Mouse (Mus musculus) forebrain, embryonic 14.5 days (tissue): ENCODE measurements around the gene Itgb1bp1. TPM values are rescaled to one million over a fixed set of nuclear protein-coding genes. Genes with fewer than 3 reads are reported as not detected.

ENCODE experiments used
- ATAC-seq: fragments of 200-750 bp; cut with Nextera tagmentation; 2 replicates; pipeline ENCODE4 v1.8.0; 2017; ENCODE audit warnings: mild to moderate bottlenecking, moderate library complexity
- DNase-seq: peaks from one replicate; pipeline ENCODE4 v3.0.0-alpha.2; 2015; ENCODE audit warnings: low spot score
- H3K27ac ChIP-seq: fragments of 300-500 bp; sonication (generic); 2 replicates; pipeline ENCODE4 v1.5.1; 2014; ENCODE audit warnings: low read depth, mild to moderate bottlenecking, control low read depth, low read length, moderate library complexity
- H3K27me3 ChIP-seq: fragments of 300-500 bp; sonication (generic); replicated peaks from 2 replicates; pipeline ENCODE4 v1.6.1; 2014; ENCODE audit warnings: low read length, control low read depth, mixed read lengths; ENCODE audit not compliant: control insufficient read depth, insufficient read depth
- H3K36me3 ChIP-seq: fragments of 300-500 bp; sonication (generic); 2 replicates; pipeline ENCODE4 v1.6.1; 2014; ENCODE audit warnings: low read length, control low read depth; ENCODE audit not compliant: control insufficient read depth, insufficient read depth
- H3K4me1 ChIP-seq: fragments of 300-500 bp; sonication (generic); 2 replicates; pipeline ENCODE4 v1.6.1; 2014; ENCODE audit warnings: antibody characterized with exemption, low read length, control low read depth; ENCODE audit not compliant: control insufficient read depth, insufficient read depth
- H3K4me2 ChIP-seq: fragments of 300-500 bp; sonication (generic); 2 replicates; pipeline ENCODE4 v1.6.1; 2014; ENCODE audit warnings: mild to moderate bottlenecking, control low read depth, low read length
- H3K4me3 ChIP-seq: fragments of 300-500 bp; sonication (generic); 2 replicates; pipeline ENCODE4 v1.5.1; 2014; ENCODE audit warnings: low read depth, low read length, control low read depth
- H3K9ac ChIP-seq: fragments of 300-500 bp; sonication (generic); 2 replicates; pipeline ENCODE4 v1.6.1; 2014; ENCODE audit warnings: mild to moderate bottlenecking, low read length, control low read depth, moderate library complexity
- H3K9me3 ChIP-seq: fragments of 300-500 bp; sonication (generic); replicated peaks from 2 replicates; pipeline ENCODE4 v1.6.1; 2016; ENCODE audit warnings: low read length, control low read depth, mixed read lengths; ENCODE audit not compliant: control insufficient read depth
- WGBS: fragments of 180-500 bp; shearing (Covaris S2); extraction: QIAGEN DNeasy Blood & Tissue Kit; methylation state at CpG from one replicate; pipeline ENCODE4 v1.1.7; 2014; 5-methylcytosine and 5-hydroxymethylcytosine counted together
- polyA plus RNA-seq: library from polyadenylated mRNA; unstranded; fragments of >200 nt; fragmentation: Nextera tagmentation; extraction: Ambion mirVana; gene quantifications from 2 replicates; pipeline ENCODE4 v1.2.1, GENCODE M21; 2014

The Itgb1bp1 gene
- polyA plus RNA-seq, 1 experiment from 2014 or later = 48.2 TPM

DNA sequence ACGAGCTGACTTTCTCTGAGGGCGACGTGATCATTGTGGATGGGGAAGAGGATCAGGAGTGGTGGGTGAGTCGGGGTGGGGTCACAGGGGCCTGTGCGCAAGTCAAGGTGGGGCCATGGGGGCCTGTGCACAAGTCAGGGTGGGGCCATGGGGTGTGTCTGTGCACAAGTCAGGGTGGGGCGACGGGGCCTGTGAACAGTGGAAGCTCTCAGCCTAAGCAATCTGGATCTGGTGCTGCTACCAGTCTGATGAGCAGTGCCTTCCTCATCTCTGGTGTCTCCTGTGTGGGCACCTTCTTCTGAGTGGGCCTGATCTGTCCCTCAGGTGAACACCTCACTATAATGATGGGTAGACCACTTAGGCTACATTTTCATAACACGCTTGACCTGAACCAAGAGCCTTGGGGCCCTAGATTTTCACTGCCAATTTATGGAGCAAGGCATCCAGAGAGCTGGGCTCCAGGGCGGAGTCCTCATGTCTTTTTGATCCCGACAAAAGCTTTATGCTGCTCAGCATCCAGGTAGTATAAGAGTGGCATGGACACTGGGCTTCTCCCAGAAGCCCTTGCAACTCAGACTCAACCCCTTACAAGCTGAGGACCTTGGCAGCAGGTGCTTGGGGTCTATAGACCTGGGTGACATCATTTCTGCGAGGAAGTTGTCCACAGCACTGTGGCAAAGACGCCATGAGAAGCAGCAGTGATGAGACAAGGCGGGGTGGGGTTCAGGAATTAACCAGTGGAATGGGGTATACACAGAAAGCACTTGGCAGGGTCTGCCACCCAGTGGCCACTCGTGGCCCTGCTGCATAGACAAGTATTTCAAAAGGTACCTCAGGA, 19.9 kb downstream of the Itgb1bp1 start:
- no peaks in the 10 kb centered on the region for H3K4me1 ChIP-seq
- DNase-seq (peak; percentile 80), ATAC-seq (peak; percentile 86)
- no peak overlapping the region for H3K4me3 ChIP-seq
- H3K9me3 ChIP-seq = no peaks in the 10 kb centered on the region
- no peak overlapping the region for H3K4me2 ChIP-seq
- 78% methylated on average over 14 of the region's 14 CpGs for WGBS
- no peak overlapping the region for H3K9ac ChIP-seq
- H3K27ac ChIP-seq = no peak overlapping the region
- no peaks in the 10 kb centered on the region for H3K27me3 ChIP-seq
- H3K36me3 ChIP-seq = peaks cover 86% of the 10 kb centered on the region

DNA sequence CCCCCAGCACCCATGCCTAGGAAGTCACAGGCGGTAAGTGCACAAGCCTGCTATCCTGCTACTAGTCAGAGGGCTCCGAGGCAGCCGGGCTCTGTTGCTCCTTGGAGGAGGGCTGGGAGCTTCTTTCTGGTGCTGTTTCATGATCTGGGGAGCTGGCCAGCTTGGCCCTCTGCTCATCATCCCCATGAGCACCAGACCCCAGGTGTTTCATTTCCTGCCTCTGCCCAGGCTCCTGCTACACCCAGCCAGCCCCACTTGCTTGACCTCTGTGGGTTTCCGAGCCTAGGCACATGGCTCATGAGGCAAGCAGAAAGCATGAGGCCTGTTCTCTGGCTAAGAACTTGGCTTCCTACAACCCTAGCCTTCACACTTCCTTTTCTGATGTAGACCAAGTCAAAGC, 20.6 kb downstream of the Itgb1bp1 start:
- no peak for ATAC-seq
- H3K27me3 ChIP-seq = no peaks in the 10 kb centered on the region
- no peak overlapping the region for H3K4me3 ChIP-seq
- WGBS = 100% methylated on average over 4 of the region's 4 CpGs
- H3K4me1 ChIP-seq = no peaks in the 10 kb centered on the region
- H3K4me2 ChIP-seq = no peak overlapping the region
- H3K27ac ChIP-seq = no peak overlapping the region
- DNase-seq = no peak
- no peaks in the 10 kb centered on the region for H3K9me3 ChIP-seq
- H3K9ac ChIP-seq = no peak overlapping the region
- H3K36me3 ChIP-seq = peaks cover 84% of the 10 kb centered on the region

DNA sequence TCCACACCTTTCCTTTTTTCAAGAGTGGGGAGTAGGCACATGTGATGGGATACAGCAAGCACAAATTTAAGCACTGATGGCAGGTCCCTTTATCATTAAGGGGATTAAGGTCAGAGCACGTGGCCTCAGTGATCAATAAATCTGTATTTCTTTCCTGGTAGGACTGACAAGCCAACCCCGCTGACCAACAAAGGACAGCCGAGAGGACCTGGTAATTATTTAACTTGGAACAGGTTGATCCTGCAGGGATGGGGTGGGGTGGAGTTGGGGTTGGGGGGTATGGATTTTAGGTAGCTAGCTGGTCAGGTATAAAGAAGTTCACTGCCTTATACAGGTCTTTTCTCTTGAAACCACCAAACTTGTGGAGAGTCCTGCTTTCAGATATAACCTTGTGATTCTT, 21.1 kb downstream of the Itgb1bp1 start:
- ATAC-seq (no peak), DNase-seq (no peak)
- Histone ChIP-seq H3K4me1 (no peaks in the 10 kb centered on the region), H3K4me3 (no peak overlapping the region), H3K4me2 (no peak overlapping the region), H3K27me3 (no peaks in the 10 kb centered on the region), H3K27ac (no peak overlapping the region), H3K9ac (no peak overlapping the region), H3K9me3 (no peaks in the 10 kb centered on the region), H3K36me3 (peaks cover 85% of the 10 kb centered on the region)
- WGBS = 85% methylated on average over 3 of the region's 3 CpGs

DNA sequence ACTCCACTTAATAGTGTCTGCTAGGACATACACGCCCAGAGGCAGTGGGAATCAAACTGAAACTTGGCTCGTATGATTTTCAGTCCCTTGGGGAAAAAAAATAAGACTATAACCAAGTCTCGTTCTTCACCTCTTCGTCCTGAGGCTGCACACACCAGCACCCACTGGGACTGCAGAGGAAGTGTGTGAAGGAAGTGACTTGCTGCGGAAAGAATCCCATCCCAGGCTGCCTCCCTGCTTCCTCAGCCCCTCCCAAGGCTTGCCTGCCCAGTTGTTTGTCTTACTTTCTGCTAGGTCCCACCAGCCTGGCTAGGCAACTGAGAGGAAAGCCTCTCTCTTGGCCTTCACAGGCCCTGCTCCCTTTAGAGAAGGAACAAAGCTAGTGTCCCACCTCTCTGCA, 21.8 kb downstream of the Itgb1bp1 start:
- WGBS = 87% methylated on average over 5 of the region's 5 CpGs
- Histone ChIP-seq H3K27ac (no peak overlapping the region), H3K36me3 (peaks cover 84% of the 10 kb centered on the region), H3K27me3 (no peaks in the 10 kb centered on the region), H3K4me3 (no peak overlapping the region), H3K4me2 (no peak overlapping the region), H3K9me3 (no peaks in the 10 kb centered on the region), H3K4me1 (no peaks in the 10 kb centered on the region), H3K9ac (no peak overlapping the region)
- DNase-seq (no peak), ATAC-seq (no peak)

DNA sequence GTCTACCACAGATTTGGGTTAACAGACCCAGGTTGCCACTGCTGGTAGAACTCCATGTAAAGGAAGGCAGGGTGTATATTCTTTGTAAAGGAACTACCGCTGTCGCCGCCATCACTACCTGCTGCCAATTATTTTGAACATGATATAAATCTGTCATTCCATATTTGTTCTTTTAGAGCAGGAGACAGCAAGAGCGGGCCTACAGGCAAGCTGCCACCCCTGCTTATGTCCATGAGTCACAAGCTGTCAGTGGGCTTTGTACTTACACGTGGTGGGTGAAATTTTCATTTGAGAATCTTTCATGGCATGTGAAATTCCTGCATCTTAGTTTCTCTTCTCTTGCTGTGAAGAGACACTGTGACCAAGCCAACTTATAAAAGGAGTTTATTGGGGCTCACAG, 22.8 kb downstream of the Itgb1bp1 start:
- WGBS = 95% methylated on average over 5 of the region's 5 CpGs
- Histone ChIP-seq H3K9ac (no peak overlapping the region), H3K36me3 (peaks cover 83% of the 10 kb centered on the region), H3K4me3 (no peak overlapping the region), H3K4me1 (no peaks in the 10 kb centered on the region), H3K9me3 (no peaks in the 10 kb centered on the region), H3K4me2 (no peak overlapping the region), H3K27ac (no peak overlapping the region), H3K27me3 (no peaks in the 10 kb centered on the region)
- DNase-seq (no peak), ATAC-seq (no peak)

DNA sequence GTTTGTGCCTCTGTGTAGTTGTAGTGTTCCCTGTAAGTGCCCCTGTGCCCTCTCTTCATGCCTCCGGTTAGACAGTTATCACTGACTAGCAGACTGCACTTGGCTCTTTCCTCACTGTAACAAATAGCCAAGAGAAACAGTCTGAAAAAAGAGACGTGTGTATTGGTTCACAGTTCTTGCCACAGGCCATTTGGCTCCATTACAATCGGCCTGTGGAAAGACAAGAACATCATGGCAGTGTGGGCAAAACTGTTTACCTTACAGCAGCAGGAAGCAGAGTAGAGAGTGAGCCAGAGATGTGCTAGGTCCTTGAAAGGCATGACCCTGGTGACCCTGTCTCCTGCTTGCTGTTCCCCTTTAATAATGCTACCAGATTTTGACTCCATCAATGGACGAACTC, 24.6 kb downstream of the Itgb1bp1 start:
- H3K4me3 ChIP-seq = no peak overlapping the region
- no peak overlapping the region for H3K27ac ChIP-seq
- DNase-seq = no peak
- WGBS = 83% methylated on average over 4 of the region's 4 CpGs
- H3K9me3 ChIP-seq = no peaks in the 10 kb centered on the region
- H3K4me2 ChIP-seq = no peak overlapping the region
- H3K27me3 ChIP-seq = no peaks in the 10 kb centered on the region
- no peak overlapping the region for H3K9ac ChIP-seq
- no peak for ATAC-seq
- peaks cover 86% of the 10 kb centered on the region for H3K36me3 ChIP-seq
- H3K4me1 ChIP-seq = no peaks in the 10 kb centered on the region

DNA sequence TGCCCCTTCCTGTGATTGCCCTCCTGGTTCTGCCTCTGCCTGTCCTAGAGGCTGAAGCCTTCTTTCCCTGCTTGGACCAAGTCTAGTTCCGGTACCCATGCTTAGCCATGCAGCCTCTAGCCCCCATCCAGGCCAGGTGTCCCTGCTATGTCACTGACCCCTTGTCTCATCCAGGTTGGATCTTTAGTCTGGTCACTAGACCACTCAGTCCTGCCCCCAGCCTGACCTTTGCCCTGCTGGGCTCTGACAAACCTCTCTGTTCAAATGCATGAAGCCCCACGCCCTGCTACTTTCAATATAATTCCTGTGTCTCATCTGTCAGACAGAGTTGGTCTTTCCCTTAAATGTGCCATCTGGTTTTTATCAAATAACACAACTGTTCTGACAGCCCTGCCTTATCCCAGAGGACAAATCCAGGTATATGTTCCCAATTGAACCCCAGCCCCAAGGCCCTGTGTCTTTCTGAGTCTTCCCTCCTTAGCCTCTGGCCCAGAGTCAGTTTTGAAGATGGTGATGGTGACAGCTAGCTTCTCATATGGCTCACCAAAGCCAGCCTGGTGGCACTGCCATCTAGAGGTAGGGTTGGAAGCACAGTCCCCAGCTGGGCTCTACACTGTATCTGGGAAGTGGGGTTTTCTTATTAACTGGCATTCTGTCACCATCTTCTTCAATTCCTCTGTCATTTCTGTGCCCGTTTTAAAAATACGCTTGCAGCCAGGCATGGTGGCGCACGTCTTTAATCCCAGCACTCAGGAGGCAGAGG, 25.4 kb downstream of the Itgb1bp1 start:
- ATAC-seq = no peak
- no peak overlapping the region for H3K4me2 ChIP-seq
- H3K9me3 ChIP-seq = no peaks in the 10 kb centered on the region
- no peaks in the 10 kb centered on the region for H3K4me1 ChIP-seq
- DNase-seq = no peak
- H3K27ac ChIP-seq = no peak overlapping the region
- 97% methylated on average over 6 of the region's 6 CpGs for WGBS
- H3K36me3 ChIP-seq = peaks cover 87% of the 10 kb centered on the region
- no peak overlapping the region for H3K4me3 ChIP-seq
- no peaks in the 10 kb centered on the region for H3K27me3 ChIP-seq
- no peak overlapping the region for H3K9ac ChIP-seq

DNA sequence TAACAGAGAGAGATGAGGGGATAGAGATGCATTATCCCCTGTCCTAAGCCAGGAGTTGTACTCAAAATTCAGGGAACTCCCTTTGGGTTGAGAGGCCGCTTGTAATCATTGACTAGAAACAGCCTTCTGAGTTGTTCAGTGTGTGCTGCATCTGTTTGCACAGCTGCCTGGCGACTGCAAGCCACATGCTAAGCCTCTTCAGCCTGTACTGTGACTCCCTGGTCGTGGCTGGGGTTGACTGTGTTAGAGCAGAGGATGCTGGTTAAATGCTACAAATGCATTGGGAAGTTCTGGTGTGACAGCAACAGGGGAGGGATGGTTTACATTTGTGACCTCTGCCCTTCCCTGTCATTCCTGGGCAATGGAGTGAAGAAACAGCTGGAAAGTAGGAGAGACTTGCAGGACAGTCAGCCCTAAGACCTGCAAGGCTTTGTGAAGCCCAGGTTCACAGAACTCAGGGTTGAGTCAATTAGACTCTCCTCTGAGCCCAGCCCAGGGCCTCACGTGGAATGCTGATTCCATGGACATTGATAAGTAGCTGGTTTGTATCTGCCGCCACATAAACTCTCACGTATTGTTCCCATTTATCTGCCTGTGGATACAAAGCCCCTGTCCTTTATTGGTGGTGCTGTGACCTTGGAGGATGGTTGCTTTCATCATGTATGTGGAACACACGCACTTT, 38.2 kb downstream of the Itgb1bp1 start:
- 88% methylated on average over 7 of the region's 7 CpGs for WGBS
- no peak for DNase-seq

More for the DNA sequence above, 38.2 kb downstream of the Itgb1bp1 start:
- no peaks in the 10 kb centered on the region for H3K9me3 ChIP-seq
- H3K36me3 ChIP-seq = peaks cover 92% of the 10 kb centered on the region
- no peak overlapping the region for H3K4me3 ChIP-seq
- H3K4me1 ChIP-seq = no peaks in the 10 kb centered on the region
- H3K4me2 ChIP-seq = no peak overlapping the region
- H3K27me3 ChIP-seq = no peaks in the 10 kb centered on the region
- H3K9ac ChIP-seq = no peak overlapping the region
- no peak overlapping the region for H3K27ac ChIP-seq
- ATAC-seq = no peak
